Mouse (Mus musculus): ENCODE measurements around the gene Nrtn.

DNA sequence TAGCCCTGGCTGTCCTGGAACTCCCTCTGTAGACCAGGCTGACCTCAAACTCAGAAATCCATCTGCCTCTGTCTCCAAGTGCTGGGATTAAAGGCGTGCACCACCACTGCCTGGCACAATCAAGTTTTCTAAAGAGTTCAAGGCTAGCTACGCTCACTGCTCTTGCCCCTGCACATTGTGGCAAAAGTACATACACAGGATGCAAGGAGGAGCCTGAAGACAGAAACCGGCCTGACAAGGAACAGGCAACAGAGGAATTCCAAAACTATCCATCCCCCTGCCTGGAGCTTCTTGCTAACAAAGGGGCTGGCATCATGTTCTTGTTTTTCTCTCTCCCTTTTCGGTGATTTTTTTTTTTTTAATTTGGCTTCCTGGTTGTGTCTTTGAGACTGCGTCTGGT lies 13.2 kb downstream of the Nrtn start:
- TF ChIP-seq CTCF (IDR thresholded peaks at IDR 0.05; ENCODE audit: low read depth, low read length): no peak
- no peak for TF ChIP-seq POLR2AphosphoS5 (IDR thresholded peaks at IDR 0.05; ENCODE audit: insufficient replicate concordance, low read depth, low read length)
- no peak for TF ChIP-seq GATA1 (IDR thresholded peaks at IDR 0.05; ENCODE audit: borderline replicate concordance, low read length)
